Mouse (Mus musculus): ENCODE measurements around the gene Cds2.
A peak's percentile ranks its signal among the peaks of the same experiment; 100 is the strongest.
"Not testable (repeated sequence)": the region's sequence is repeated elsewhere in the genome, so short reads cannot be mapped to it uniquely, and the experiment has no call there.

Cds2 gene

GRCm38 (mm10) chr2:132269217-132269616 lies 6.3 kb downstream of the Cds2 start:
- no peak for DNase-seq

DNA sequence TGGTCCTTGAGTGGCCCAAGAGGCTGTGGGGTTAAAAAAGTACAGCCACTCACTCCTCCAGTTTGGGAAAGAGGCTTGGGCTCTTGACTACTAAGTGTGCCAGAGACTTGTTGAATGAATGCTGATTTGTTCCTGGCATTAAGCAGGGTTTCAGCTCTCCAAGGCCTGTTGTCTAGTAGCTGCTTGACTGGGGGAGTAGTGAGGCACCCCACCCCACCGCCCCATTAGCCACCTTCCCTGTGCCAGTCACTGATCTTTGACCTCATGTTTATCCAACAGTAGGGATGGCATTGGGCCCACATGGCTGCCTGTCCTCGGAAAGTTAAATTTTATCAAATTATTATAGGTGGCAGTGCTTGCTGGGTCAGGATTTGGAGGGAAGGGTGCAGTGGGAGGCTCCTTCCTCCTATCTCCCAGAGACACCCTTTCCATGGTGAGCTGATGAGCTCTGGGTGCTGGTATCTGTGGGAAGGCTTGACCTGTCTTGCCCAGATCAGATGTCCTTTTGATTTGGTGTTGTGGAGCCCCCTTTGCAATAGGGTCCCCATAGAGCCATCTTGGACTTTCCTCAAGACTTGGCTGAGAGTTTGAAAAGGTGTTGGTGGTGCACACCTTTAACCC lies 7.5 kb downstream of the Cds2 start:
- DNase-seq: no peak

DNA sequence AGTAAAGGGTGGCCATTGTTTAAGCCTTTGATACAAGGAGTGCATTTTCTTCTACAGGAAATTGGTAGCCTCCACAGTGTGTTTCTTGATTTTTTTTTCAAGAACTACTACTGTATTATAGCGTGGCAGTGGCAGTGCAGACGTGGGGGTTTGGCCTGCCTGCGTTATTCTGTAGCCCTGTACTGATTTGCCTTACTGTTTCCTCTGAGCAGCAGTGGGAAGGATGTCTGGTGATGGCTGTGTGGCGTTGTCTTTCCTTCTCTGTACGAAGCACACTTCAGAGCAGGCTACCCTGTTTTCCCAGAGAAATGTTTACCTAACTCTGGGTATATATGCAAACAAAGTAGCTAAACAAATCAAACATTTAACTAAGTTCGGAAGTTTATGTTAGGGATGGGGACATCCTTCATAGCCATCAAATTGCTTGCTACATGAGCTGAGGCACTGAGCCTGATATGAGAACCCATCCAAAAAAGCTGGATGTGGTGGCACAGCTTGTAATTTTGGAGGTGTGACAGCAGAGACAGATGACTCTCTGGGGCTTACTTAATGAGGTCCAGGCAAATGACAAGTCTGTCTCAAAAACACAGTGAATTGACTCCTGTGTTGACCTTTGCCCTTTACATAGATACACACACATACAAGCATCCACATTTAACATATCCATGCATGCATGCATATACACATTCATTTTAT lies 9.9 kb downstream of the Cds2 start:
- no peak for DNase-seq

GRCm38 (mm10) chr2:132275527-132275926 lies 12.6 kb downstream of the Cds2 start:
- DNase-seq: no peak

DNA sequence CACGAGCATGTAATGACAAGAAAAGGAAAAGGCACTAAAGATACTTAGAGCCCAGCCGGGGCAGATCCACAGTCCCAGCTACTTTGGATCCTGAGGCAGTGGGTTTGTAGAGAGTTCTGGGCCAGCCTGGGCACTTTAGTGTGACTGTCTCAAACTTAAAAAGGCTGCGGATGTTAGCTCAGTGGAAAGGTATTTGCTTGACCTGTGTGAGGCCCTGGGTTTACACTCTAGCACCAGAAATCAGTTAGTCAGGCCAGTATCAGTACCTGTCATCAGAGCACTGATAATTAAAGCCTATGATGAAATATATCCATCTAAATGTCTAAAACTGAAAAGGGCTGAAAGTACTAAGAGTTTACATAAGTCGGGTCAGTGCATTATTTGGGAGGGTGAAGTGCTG lies 13.3 kb downstream of the Cds2 start:
- DNase-seq: no peak

GRCm38 (mm10) chr2:132278273-132278853 lies 15.4 kb downstream of the Cds2 start:
- no peak for DNase-seq

- DNase-seq: no peak
Measured at GRCm38 (mm10) chr2:132279336-132279882, 16.5 kb downstream of the Cds2 start.

DNA sequence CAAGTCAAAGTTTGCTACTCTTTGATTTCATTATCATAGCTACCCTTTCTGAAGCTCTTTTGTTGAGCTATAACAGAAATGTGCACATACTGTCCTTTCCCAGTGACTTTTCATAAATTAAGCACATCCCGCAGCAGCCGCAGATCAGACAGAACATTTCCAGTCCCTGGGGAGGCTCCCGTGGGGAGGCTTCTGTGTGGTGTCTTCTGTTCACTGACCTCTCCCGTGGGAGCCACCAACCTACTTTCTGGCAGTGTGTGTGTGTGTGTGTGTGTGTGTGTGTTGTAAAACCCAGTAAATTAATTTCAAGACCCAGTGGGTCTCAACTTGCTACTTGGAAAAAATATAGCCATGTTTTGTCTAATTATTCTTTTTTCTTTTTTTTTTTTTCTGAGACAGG lies 17.0 kb downstream of the Cds2 start:
- no peak for DNase-seq

- DNase-seq: no peak
Measured at GRCm38 (mm10) chr2:132280518-132281120, 17.7 kb downstream of the Cds2 start.

DNA sequence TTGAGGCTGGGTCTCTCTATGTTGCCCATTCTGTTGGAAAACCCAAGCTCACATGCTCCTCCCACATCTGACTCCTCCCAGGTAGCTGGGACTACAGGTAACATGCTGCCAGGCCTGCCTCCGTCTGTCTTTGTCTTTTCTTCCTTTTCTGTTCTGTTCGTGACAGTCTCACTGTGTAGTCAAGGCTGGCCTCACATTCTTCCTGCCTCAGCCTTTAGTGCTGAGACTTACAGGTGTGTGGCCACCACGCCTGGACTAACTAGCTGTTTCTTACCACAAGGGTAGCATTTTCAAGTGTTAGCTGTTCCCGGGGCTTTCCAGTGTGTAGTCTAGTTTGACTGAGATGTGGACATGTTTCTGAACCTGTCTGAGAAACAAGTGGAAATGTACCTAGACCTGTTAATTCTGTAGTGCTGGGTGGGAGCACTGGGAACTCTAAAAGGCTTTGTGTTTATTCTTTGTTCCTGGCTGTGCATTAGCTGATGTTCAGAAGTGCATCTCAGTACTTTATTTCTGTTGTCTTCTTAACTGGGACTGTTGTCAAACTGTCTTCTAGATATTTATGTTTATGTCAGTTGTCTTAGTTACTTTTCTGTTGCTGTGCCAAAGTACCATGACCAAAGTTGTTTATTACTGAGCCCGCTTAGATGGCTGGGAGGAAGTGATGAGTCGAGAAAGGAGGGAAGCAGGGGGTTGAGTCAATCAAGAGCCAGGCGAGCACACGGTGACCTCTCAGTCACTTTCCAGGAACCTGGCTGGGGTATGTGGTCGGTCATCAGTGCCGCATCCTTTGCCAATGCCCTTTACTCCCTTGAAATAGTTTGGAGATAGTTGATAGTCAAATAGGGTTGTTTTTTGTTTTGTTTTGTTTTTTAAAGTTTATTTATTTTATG lies 18.9 kb downstream of the Cds2 start:
- no peak for DNase-seq

- DNase-seq: no peak
Measured at GRCm38 (mm10) chr2:132282453-132283174, 19.7 kb downstream of the Cds2 start.

- DNase-seq: no peak
Measured at GRCm38 (mm10) chr2:132283236-132284070, 20.5 kb downstream of the Cds2 start.

DNA sequence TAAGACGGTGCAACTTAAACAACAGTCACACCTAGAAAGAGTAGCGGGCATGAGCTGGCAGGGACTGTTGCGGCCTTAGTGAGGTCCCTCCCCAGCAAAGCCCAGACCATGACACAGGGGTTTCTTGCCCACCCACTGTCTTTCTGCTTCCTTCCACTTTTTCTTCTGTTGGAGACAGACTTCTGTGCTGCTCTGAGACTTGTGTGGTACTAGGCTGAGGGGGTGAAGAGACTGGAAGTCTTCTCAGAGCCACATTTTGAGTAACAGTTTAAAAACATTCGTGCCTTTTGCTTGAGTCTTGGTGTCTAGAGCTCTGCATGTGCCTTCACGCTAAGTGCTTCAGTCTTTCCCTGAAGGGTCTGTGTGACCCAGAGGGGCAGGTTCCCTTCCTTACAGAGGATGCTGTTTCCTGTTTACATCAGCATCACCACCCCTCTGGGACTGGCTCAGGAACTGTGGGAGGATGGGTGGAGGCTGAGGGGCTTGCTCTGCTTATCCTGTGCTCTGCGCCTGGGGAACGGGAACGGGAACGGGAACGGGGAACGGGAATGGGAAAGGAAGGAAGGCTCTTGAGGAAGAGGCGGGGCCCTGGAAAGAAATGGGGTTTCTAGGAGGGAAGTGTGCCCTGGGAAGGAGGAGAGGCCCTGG lies 21.7 kb downstream of the Cds2 start:
- no peak for DNase-seq

GRCm38 (mm10) chr2:132285722-132286121 lies 22.8 kb downstream of the Cds2 start:
- not testable (repeated sequence) for DNase-seq

DNA sequence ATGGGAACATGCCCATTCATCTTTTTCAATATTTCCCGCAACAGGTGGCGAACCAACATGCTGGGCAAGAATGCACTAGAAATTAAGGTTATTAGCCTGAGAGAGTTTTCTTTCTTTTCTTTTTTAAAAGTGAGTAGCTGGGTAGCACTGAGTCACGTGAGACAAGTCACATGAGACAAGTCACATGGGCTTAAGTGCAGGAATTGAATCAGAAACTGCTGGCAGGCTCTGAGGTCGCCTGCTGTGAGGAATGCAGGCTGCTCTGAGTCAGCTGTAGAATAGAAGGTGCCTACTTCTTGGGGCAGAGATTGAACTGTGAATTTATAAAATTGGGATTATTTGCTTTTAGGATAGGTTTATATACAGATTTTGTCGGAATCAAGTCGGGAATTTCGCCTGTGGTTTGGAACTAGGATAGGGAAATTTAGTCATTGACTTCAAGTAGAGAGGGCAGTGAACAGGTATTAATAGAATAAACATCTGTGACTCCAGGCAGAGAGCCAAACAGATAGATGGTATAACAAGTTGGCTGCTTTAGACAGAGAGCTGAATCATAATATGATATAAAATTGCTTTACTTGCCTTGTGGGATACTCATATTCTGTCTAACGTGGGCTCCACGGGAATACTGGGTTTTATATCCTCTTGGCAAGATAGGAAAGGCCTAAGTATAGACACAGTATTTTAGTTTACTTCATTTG lies 23.6 kb downstream of the Cds2 start:
- peak; percentile 77 for DNase-seq

DNA sequence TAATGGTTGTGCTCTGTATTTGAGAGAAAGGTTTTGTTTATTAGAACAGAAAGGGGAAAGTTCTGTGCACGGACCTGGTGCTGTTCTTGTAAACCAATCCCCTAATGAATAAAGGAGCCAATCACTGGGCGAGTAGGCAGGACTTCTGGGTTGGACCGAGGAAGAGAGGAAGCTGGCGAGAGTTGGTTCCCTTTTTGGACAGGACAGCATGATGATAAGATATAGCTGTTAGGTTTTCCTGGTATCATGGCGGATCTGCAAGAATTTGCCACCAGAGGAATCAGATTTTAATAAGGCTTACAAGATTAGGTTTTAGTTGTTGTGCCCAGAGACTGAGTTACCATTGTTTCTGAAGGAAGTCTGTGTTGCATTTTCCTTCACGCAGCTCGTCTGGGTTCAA lies 26.3 kb downstream of the Cds2 start:
- not testable (repeated sequence) for DNase-seq

DNA sequence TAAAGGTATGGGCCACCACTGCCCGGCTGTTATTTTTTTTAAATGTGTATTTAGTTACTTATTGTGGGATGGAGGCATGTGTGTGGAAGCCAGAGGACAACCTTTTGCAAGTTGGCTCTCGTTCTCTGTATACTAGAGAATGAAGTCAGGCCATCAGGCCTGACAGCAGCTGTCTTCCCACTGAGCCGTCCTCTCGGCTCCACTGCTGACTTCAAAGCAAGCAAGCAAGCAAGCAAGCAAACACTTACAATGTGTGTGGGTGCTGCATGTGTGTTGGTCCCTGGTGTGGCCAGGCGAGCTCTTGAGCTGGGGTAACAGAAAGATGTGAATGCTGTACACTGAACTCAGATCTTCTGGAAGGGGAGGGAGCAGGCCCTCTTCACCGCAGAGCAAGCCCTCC lies 27.9 kb downstream of the Cds2 start:
- DNase-seq: no peak

DNA sequence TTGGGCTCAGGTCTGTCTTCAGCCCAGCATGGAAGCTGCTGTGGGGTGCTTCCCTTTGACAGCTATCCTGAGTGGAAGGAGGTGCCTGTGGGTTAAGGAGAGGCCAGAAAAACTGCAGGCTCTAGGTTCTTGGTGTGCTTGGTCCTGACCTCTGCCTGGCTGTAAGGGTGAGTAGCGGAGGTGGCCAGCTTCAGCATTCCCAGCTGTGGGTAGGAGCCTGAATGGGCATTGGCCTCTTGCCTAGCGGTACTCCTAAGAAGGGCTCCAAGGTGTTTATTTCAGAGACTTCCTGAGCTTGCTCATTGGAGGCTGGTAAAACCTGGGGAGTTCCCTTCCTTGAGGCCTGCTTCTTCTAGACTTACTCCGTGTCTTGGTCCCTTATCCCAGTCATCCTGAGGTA lies 28.3 kb downstream of the Cds2 start:
- peak; percentile 53 for DNase-seq

- peak; percentile 82 for DNase-seq
Measured at GRCm38 (mm10) chr2:132292083-132292482, 29.1 kb downstream of the Cds2 start.

Data from cerebellum, adult 9-11 months (tissue).